Mouse (Mus musculus) small intestine, adult 2 months (tissue): ENCODE data around the gene Phf20.

Experiments used
- CTCF ChIP-seq: fragments of 200-500 bp; IDR thresholded peaks from 2 replicates; pipeline ENCODE4 v1.5.1; 2012; ENCODE audit warnings: low read depth, mild to moderate bottlenecking, control low read depth, inconsistent platforms, low read length, moderate library complexity, mixed read lengths; ENCODE audit not compliant: insufficient replicate concordance, insufficient read length; ENCODE audit errors: extremely low read depth
- POLR2A ChIP-seq: fragments of 200-500 bp; IDR thresholded peaks from 2 replicates; pipeline ENCODE4 v1.6.1; 2012; ENCODE audit warnings: low read depth, mild to moderate bottlenecking, control low read depth, inconsistent platforms, low read length, moderate library complexity

GRCm38 (mm10) chr2:156181592-156181991 lies 14.7 kb upstream of the Phf20 start:
- no peak for TF ChIP-seq POLR2A
- TF ChIP-seq CTCF: no peak
